Mouse (Mus musculus) cerebral cortex, adult 2 months (tissue): ENCODE measurements around the gene Nvl.

Source experiments
- WGBS: fragments of 180-500 bp; shearing (Covaris S2); methylation state at CpG from one replicate; pipeline ENCODE4 v1.1.7; 2018; 5-methylcytosine and 5-hydroxymethylcytosine counted together

Gene Nvl

GRCm38 (mm10) chr1:181143950-181144836 is at the start of gene Nvl, which contains the start of gene Cnih4:
TSS of gene Nvl (minus strand) at chr1:181144204.
TSS of gene Cnih4 (plus strand) at chr1:181144693.
- under 1% methylated on average over 52 of the region's 52 CpGs for whole genome bisulfite sequencing

- 92% methylated on average over 4 of the region's 4 CpGs for WGBS
Observed at GRCm38 (mm10) chr1:181188925-181189324, 44.9 kb upstream of the Nvl start.

DNA sequence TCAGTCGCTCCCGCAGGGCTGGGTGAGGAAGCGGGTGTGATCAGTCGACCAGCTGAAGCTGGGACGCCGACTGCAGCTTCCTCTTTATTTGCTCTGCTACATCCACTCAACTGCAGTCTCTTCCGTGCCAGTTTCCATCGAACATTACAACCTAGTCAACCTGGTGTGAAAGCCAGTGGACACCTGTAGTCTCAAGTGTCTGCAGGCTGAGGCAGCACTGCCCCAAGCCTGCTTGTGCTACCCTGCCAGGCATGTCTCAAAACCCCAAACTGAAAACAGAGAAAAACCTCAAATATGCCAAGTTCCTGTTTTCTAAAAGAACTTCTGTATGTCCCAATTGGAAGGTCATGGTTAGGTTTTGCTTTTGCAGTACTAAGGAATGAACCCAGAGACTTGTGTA is 26.2 kb upstream of the Nvl start:
- WGBS = 82% methylated on average over 8 of the region's 8 CpGs

GRCm38 (mm10) chr1:181168377-181168776 is 24.4 kb upstream of the Nvl start:
- 53% methylated on average over 3 of the region's 3 CpGs for WGBS

DNA sequence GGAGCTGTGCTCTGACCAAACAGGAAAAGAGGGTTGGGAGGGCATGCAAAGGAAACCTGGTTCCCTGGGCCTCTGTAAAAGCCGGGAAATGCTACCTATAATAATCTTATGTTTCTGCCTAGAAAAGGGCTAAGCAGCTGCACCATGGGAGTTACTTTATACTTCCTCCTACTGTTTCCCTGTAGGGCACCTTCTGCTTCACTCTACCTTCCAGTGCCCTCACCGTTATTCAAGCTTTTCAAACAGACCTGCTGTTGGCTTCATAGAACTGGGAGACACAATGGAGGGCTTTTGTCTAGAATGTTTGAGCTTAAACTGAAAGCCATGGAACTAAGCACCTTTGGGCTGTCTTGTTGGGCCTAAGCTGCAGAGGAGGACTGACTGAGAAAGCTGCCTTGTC is 23.8 kb upstream of the Nvl start:
- WGBS = 47% methylated on average over 2 of the region's 2 CpGs

GRCm38 (mm10) chr1:181151541-181151940 is 7.5 kb upstream of the Nvl start:
- 26% methylated on average over 5 of the region's 5 CpGs for WGBS

- WGBS = under 1% methylated on average over 59 of the region's 59 CpGs
Observed at GRCm38 (mm10) chr1:181150827-181151534, 7.0 kb upstream of the Nvl start.

DNA sequence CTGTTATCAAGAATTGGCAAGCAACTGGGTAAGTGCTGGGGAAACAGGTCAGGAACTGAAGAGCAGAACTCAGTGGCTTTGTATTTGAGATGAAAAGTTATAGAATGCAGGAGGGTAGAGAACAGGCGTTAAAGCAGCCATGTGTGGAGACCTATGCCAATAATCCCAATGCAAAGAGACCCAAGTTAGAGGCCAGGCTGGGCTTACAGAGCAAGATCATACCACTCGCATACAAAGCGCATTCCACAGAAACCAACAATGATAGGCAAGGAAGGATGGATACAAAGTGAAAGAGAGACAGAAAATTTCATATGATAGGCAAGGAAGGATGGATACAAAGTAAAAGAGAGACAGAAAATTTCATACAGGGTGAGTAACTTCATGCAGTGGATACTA is 6.4 kb upstream of the Nvl start:
- 65% methylated on average over 3 of the region's 3 CpGs for WGBS

DNA sequence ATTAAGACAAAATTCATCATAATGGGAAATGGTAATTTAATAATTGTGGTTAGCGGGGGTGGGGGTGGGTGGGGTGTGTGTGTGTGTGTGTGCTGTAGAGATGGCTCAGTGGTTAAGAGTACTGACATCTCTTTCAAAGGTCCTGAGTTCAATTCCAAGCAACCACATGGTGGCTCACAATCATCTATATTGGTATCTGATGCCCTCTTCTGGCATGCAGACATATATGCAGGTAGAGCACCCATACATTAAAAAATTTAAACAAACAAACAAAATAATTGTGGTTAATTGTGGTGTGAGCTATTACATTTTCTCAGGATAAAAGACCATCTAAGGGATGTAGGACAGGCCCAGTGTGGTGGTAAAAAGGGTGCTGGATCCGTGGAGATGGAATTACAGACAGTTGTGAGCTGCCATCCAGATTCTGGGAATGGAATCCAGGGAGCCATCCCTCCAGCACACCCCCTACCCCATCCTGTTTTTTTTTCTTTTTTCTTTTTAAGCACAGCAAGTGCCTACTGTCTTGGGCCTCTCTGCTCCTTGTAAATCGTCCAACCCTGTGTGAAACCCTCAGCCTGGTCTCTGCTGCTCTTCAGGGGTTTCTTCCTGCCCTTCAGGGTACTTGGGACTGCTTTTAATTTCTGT is 5.5 kb upstream of the Nvl start:
- 78% methylated on average over 3 of the region's 3 CpGs for WGBS

GRCm38 (mm10) chr1:181148540-181148939 is 4.5 kb upstream of the Nvl start:
- WGBS = 65% methylated on average over 5 of the region's 5 CpGs

- WGBS = 94% methylated on average over 2 of the region's 2 CpGs
Observed at GRCm38 (mm10) chr1:181146187-181146586, 2.2 kb upstream of the Nvl start.

DNA sequence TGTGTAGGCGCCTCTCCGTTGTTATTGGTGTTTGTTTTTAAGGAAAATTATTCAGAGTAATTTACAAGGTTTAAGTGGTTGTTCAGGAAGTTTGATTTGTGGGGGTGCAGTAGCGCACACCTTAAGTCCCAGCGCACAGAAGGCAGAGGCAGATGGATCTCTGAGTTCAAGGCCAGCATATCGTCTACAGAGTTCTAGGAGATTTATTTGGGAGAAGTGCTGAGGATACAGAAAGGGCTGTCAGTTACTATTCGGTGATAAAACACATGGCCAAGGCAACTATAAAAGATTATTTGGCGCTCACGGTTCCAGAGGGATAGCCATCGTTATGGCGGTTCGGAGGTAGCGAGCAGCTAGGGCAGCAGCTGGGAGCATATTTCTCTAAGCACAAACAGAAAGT is 962 bp upstream of the Nvl start:
- WGBS = 11% methylated on average over 12 of the region's 12 CpGs

- 2% methylated on average over 12 of the region's 12 CpGs for WGBS
Observed at GRCm38 (mm10) chr1:181143609-181143949, 425 bp downstream of the Nvl start.

- WGBS = 93% methylated on average over 7 of the region's 7 CpGs
Observed at GRCm38 (mm10) chr1:181138730-181139129, 5.3 kb downstream of the Nvl start.

DNA sequence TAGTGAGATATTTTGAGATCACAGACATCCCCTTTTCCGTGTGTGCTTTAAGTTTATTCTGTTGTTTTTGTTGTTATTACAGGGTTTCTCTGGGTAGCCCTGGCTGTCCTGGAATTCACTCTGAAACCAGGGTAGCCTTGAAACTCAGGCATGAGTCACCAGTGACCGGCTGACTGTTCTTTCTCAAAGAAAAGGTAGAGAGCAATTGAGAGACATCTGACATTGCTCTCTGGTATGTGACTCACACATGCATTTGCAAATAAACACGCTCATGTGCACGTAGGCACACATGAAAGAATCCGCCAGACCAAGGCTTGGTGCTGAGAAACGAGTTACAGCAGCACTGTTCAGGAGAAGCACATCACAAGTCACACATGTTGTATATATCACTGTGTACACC is 12.1 kb downstream of the Nvl start:
- 78% methylated on average over 6 of the region's 6 CpGs for WGBS

- WGBS = 95% methylated on average over 9 of the region's 9 CpGs
Observed at GRCm38 (mm10) chr1:181126766-181127165, 17.2 kb downstream of the Nvl start.

- WGBS = 96% methylated on average over 3 of the region's 3 CpGs
Observed at GRCm38 (mm10) chr1:181125916-181126315, 18.1 kb downstream of the Nvl start.

GRCm38 (mm10) chr1:181124145-181124544 is 19.9 kb downstream of the Nvl start:
- 95% methylated on average over 2 of the region's 2 CpGs for WGBS

DNA sequence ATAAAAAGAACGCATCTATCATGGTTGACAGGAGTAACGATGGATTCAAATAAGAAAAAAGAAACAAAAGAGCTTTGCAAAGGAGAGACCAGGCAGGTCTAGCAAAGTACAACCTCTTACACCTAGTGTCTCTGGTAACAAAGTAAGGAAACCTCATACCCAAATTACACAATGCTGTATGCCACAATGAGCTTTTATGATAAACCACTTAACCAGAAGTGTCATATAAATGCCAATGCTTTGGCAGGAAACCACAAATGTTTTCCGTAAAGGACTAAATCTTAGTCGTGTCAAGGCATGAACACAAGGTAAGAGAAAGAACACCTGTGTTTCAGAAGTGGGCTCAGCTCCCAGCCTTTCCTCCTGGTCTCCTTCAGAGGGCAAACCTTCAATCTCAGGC is 26.9 kb downstream of the Nvl start:
- WGBS = 91% methylated on average over 4 of the region's 4 CpGs

GRCm38 (mm10) chr1:181090048-181090447 is 54.0 kb downstream of the Nvl start:
- 70% methylated on average over 12 of the region's 12 CpGs for WGBS

DNA sequence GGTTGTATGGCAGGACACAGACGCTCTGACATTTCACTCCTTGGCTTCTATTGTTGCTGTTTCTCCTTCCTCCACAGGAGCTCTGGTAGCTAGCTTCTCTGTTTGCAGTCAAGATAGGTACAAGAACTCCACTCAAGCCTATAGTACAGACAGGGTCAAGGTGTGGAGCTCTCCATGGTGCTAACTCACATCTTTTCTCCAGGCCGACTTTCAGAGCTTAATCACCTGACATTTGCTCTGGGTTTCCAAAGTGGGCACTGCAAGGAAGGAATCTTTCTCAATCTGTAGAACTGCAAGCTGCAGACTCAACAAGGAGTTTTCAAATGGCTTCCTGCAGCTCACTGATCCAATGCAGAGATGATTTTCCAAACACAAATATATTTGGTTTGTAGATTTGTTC is 60.0 kb downstream of the Nvl start:
- 51% methylated on average over 2 of the region's 2 CpGs for WGBS

DNA sequence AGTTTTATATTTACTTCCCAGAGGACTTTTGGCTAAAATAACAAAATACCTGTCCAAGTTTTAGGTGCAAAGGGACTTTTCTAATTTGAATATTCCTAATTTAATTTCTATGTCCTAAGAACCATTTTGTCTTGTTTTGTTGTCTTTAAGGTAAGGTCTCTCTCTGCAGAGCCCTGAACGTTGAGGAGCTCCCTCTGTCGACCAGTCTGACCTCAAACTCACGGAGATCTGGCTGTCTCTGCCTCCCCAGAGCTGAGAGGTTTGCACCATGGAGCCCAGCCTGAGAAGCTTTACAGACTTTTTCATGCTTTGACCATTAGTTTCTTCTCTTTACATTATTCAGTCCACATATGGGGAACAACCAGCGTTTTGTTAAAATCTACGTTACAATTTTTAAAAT is 70.9 kb downstream of the Nvl start:
- WGBS = 56% methylated on average over 5 of the region's 5 CpGs

GRCm38 (mm10) chr1:181069671-181070070 is 74.3 kb downstream of the Nvl start:
- WGBS = 48% methylated on average over 11 of the region's 11 CpGs
